Mouse (Mus musculus): ENCODE data around the gene Atcay. TPM values are rescaled to one million over a fixed set of nuclear protein-coding genes. Genes with fewer than 3 reads are reported as not detected.

The Atcay gene
- polyA plus RNA-seq, 1 experiment, result 0.47 TPM

DNA sequence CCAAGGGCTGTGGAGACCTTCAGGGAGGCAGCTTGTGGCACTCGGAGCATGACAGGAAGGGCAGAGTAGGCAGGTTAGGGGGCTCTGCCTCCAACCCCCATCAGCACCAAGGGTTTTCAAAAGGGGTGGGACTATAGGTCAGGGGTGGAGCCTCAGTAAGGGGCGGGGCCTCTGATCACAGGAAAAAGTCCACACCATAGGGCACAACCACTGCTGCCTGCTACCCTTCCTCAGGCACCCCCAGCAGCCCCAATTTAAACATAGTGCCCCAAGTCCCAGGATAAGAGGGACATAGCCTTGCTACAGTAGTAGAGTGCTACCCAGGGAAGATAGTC lies 68.3 kb downstream of the Atcay start:
- TF ChIP-seq POLR2A (IDR thresholded peaks at IDR 0.05; ENCODE audit: low read depth, low read length) (no peak), CTCF (IDR thresholded peaks at IDR 0.05; ENCODE audit: borderline replicate concordance, insufficient read depth, low read length) (no peak)
- no peak overlapping the region for H3K4me3 ChIP-seq (ENCODE audit: insufficient read depth, low read length)

DNA sequence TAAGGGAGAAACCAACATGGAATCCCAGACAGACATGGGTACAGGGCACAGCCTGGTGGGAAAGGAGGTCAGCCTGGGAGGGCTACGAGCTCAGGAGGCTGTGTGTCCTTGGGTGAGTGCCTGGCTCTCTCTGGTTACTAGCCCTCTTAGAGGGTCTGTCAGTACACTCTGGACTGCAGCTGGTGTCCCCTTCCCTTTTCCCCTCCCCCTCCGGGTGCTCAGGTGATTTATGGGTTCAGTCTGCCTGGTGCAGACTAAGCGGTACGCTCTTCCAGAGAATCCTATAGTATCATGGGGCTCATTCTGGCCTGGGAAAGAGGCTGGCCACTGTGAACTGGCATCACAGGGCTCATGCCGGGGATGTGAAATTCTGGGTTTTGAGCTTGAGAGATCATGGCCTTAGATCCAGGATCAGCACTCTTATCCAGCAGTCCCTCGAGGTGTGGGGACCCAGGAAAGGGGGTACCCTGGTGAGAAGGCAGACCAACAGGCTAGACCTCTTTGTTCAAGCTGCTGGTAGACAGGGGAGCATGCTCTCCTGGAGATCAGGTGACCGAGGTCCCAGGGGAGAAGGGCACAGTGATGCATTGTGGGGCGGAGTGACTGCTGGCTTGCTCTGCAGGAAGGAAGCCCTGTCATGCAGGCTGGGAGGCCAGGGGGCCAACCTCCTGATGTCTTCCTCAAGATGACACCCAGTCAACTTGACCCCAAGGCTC lies 68.9 kb downstream of the Atcay start:
- TF ChIP-seq CTCF (IDR thresholded peaks at IDR 0.05; ENCODE audit: borderline replicate concordance, insufficient read depth, low read length), result no peak
- TF ChIP-seq POLR2A (IDR thresholded peaks at IDR 0.05; ENCODE audit: low read depth, low read length), result no peak
- no peak overlapping the region for H3K27ac ChIP-seq (ENCODE audit: insufficient read depth, low read length)
- H3K4me3 ChIP-seq (ENCODE audit: insufficient read depth, low read length), result no peak overlapping the region
- H3K4me1 ChIP-seq (ENCODE audit: control insufficient read depth, insufficient read depth, low read length), result no peaks in the 10 kb centered on the region

More for the DNA sequence above, 68.3 kb downstream of the Atcay start:
- Histone ChIP-seq H3K27ac (ENCODE audit: insufficient read depth, low read length) (no peak overlapping the region), H3K4me1 (ENCODE audit: control insufficient read depth, insufficient read depth, low read length) (no peaks in the 10 kb centered on the region)

DNA sequence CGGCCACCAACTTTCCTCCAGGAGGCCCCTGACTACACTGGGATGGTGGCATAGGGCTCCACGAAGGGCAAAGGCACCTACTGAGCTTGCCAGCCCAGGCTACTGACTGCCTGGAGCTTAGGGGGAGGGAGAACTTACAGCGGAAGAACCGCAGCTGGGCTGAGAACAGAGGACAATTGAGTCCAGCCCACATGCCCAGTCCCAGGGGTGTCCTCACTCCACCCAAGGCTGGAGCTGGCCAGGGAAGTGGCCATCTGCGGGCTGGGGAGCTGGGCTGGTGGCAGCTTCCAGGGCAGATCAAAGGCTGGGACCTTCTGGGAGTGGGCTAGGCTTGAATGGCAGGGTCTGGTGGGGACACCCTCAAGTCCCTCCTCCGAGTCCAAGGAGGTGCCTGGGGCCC lies 75.9 kb downstream of the Atcay start:
- no peak overlapping the region for H3K4me3 ChIP-seq (ENCODE audit: insufficient read depth, low read length)
- TF ChIP-seq POLR2A (IDR thresholded peaks at IDR 0.05; ENCODE audit: low read depth, low read length) (no peak), CTCF (IDR thresholded peaks at IDR 0.05; ENCODE audit: borderline replicate concordance, insufficient read depth, low read length) (no peak)
- H3K4me1 ChIP-seq (ENCODE audit: control insufficient read depth, insufficient read depth, low read length), result no peaks in the 10 kb centered on the region
- H3K27ac ChIP-seq (ENCODE audit: insufficient read depth, low read length), result no peak overlapping the region

Other genes with a start within 250 kb of the Atcay start
- 5.3 and 5.4 TPM in 2 replicates for gene Gng7, start 215.9 kb downstream of the Atcay start, polyA plus RNA-seq (2011; ENCODE audit: insufficient read length, low read depth, missing spikeins)
- not detected in 2 replicates for gene Diras1, start 205.2 kb downstream of the Atcay start, polyA plus RNA-seq (2011; ENCODE audit: insufficient read length, low read depth, missing spikeins)
- gene Slc39a3, start 193.4 kb downstream of the Atcay start, polyA plus RNA-seq (2011; ENCODE audit: insufficient read length, low read depth, missing spikeins), result 11.9 and 13.1 TPM in 2 replicates
- 85.2 and 90.7 TPM in 2 replicates for gene Sgta, start 170.7 kb downstream of the Atcay start, polyA plus RNA-seq (2011; ENCODE audit: insufficient read length, low read depth, missing spikeins)
- gene Thop1, start 160.8 kb downstream of the Atcay start, polyA plus RNA-seq (2011; ENCODE audit: insufficient read length, low read depth, missing spikeins), result 30.4 and 33.8 TPM in 2 replicates
- gene Creb3l3, start 132.0 kb downstream of the Atcay start, polyA plus RNA-seq (2011; ENCODE audit: insufficient read length, low read depth, missing spikeins), result 0.23 TPM in 1 of 2 replicates, not detected in the other
- gene Map2k2, start 124.9 kb downstream of the Atcay start, polyA plus RNA-seq (2011; ENCODE audit: insufficient read length, low read depth, missing spikeins), result 61.3 and 69.6 TPM in 2 replicates
- 16.9 and 23.5 TPM in 2 replicates for gene Zbtb7a, start 95.6 kb downstream of the Atcay start, polyA plus RNA-seq (2011; ENCODE audit: insufficient read length, low read depth, missing spikeins)
- gene Pias4, start 62.9 kb downstream of the Atcay start, polyA plus RNA-seq (2011; ENCODE audit: insufficient read length, low read depth, missing spikeins), result 25.6 and 27.9 TPM in 2 replicates
- 1,643 and 1,827 TPM in 2 replicates for gene Eef2, start 54.2 kb downstream of the Atcay start, polyA plus RNA-seq (2011; ENCODE audit: insufficient read length, low read depth, missing spikeins)
- 48.4 and 51.2 TPM in 2 replicates for gene Dapk3, start 47.8 kb downstream of the Atcay start, polyA plus RNA-seq (2011; ENCODE audit: insufficient read length, low read depth, missing spikeins)
- not detected in 2 replicates for gene 4930442H23Rik, start 47.0 kb downstream of the Atcay start, polyA plus RNA-seq (2011; ENCODE audit: insufficient read length, low read depth, missing spikeins)
- not detected in 2 replicates for gene Nmrk2, start 28.8 kb downstream of the Atcay start, polyA plus RNA-seq (2011; ENCODE audit: insufficient read length, low read depth, missing spikeins)
- gene Zfr2, start 2.3 kb upstream of the Atcay start, polyA plus RNA-seq (2011; ENCODE audit: insufficient read length, low read depth, missing spikeins), result 3.1 and 4.1 TPM in 2 replicates
- gene Matk, start 22.1 kb upstream of the Atcay start, polyA plus RNA-seq (2011; ENCODE audit: insufficient read length, low read depth, missing spikeins), result 0.90 and 1.2 TPM in 2 replicates
- gene Mrpl54, start 36.1 kb upstream of the Atcay start, polyA plus RNA-seq (2011; ENCODE audit: insufficient read length, low read depth, missing spikeins), result 52.9 and 53.7 TPM in 2 replicates
- gene Apba3, start 36.1 kb upstream of the Atcay start, polyA plus RNA-seq (2011; ENCODE audit: insufficient read length, low read depth, missing spikeins), result 43.2 and 44.8 TPM in 2 replicates
- gene Tjp3, start 60.7 kb upstream of the Atcay start, polyA plus RNA-seq (2011; ENCODE audit: insufficient read length, low read depth, missing spikeins), result not detected in 2 replicates
- 40.1 and 43.0 TPM in 2 replicates for gene Pip5k1c, start 62.1 kb upstream of the Atcay start, polyA plus RNA-seq (2011; ENCODE audit: insufficient read length, low read depth, missing spikeins)
- gene Cactin, start 90.3 kb upstream of the Atcay start, polyA plus RNA-seq (2011; ENCODE audit: insufficient read length, low read depth, missing spikeins), result 20.0 and 20.1 TPM in 2 replicates
- 5.7 and 7.4 TPM in 2 replicates for gene Tbxa2r, start 97.9 kb upstream of the Atcay start, polyA plus RNA-seq (2011; ENCODE audit: insufficient read length, low read depth, missing spikeins)
- gene Gipc3, start 112.4 kb upstream of the Atcay start, polyA plus RNA-seq (2011; ENCODE audit: insufficient read length, low read depth, missing spikeins), result 0.37 and 0.39 TPM in 2 replicates
- 75.2 and 81.8 TPM in 2 replicates for gene Hmg20b, start 119.6 kb upstream of the Atcay start, polyA plus RNA-seq (2011; ENCODE audit: insufficient read length, low read depth, missing spikeins)
- 5.7 and 6.2 TPM in 2 replicates for gene Mfsd12, start 126.7 kb upstream of the Atcay start, polyA plus RNA-seq (2011; ENCODE audit: insufficient read length, low read depth, missing spikeins)
- gene 4930404N11Rik, start 135.0 kb upstream of the Atcay start, polyA plus RNA-seq (2011; ENCODE audit: insufficient read length, low read depth, missing spikeins), result 0.61 TPM in 1 of 2 replicates, not detected in the other
- gene Fzr1, start 147.7 kb upstream of the Atcay start, polyA plus RNA-seq (2011; ENCODE audit: insufficient read length, low read depth, missing spikeins), result 26.4 and 26.7 TPM in 2 replicates
- gene Dohh, start 153.6 kb upstream of the Atcay start, polyA plus RNA-seq (2011; ENCODE audit: insufficient read length, low read depth, missing spikeins), result 37.7 and 50.1 TPM in 2 replicates
- 1.4 TPM in 1 of 2 replicates, not detected in the other for gene Gm48551, start 153.6 kb upstream of the Atcay start, polyA plus RNA-seq (2011; ENCODE audit: insufficient read length, low read depth, missing spikeins)
- gene Gm48552, start 158.2 kb upstream of the Atcay start, polyA plus RNA-seq (2011; ENCODE audit: insufficient read length, low read depth, missing spikeins), result 1.1 TPM in 1 of 2 replicates, not detected in the other
- 0.58 and 2.2 TPM in 2 replicates for gene Smim24, start 162.2 kb upstream of the Atcay start, polyA plus RNA-seq (2011; ENCODE audit: insufficient read length, low read depth, missing spikeins)
- 64.3 and 84.8 TPM in 2 replicates for gene Nfic, start 224.8 kb upstream of the Atcay start, polyA plus RNA-seq (2011; ENCODE audit: insufficient read length, low read depth, missing spikeins)

Data from embryonic fibroblast, embryonic 13.5 days (primary cell).